Mouse (Mus musculus): ENCODE data around the gene Akt2. TPM values are rescaled to one million over a fixed set of nuclear protein-coding genes. Genes with fewer than 3 reads are reported as not detected.

Akt2 gene
- total RNA-seq, 2 experiments from 2014 or later = 40.2 to 53.8 TPM

Other genes with a start within 250 kb of the Akt2 start
- 42.6 and 43.6 TPM in 2 replicates for gene Shkbp1, start 235.5 kb upstream of the Akt2 start, total RNA-seq (2015)
- 30.9 and 34.0 TPM in 2 replicates for gene Shkbp1, start 235.5 kb upstream of the Akt2 start, total RNA-seq (2017)
- not detected in 2 replicates for gene Gm20479, start 234.1 kb upstream of the Akt2 start, total RNA-seq (2015)
- gene Gm20479, start 234.1 kb upstream of the Akt2 start, total RNA-seq (2017) = not detected in 2 replicates
- 0.13 and 0.32 TPM in 2 replicates for gene Sptbn4, start 143.9 kb upstream of the Akt2 start, total RNA-seq (2015)
- 0.07 and 0.20 TPM in 2 replicates for gene Sptbn4, start 143.9 kb upstream of the Akt2 start, total RNA-seq (2017)
- gene Blvrb, start 143.6 kb upstream of the Akt2 start, total RNA-seq (2015) = 35.3 and 42.0 TPM in 2 replicates
- 15.5 and 16.2 TPM in 2 replicates for gene Blvrb, start 143.6 kb upstream of the Akt2 start, total RNA-seq (2017)
- gene Sertad3, start 117.8 kb upstream of the Akt2 start, total RNA-seq (2015) = 5.8 and 7.8 TPM in 2 replicates
- 11.1 and 11.6 TPM in 2 replicates for gene Sertad3, start 117.8 kb upstream of the Akt2 start, total RNA-seq (2017)
- 17.4 and 18.9 TPM in 2 replicates for gene Sertad1, start 104.6 kb upstream of the Akt2 start, total RNA-seq (2015)
- 11.2 and 19.7 TPM in 2 replicates for gene Sertad1, start 104.6 kb upstream of the Akt2 start, total RNA-seq (2017)
- 0.05 and 0.16 TPM in 2 replicates for gene Prx, start 92.2 kb upstream of the Akt2 start, total RNA-seq (2015)
- gene Prx, start 92.2 kb upstream of the Akt2 start, total RNA-seq (2017) = 0.22 TPM in 1 of 2 replicates, not detected in the other
- not detected in 2 replicates for gene Hipk4, start 68.3 kb upstream of the Akt2 start, total RNA-seq (2015)
- not detected in 2 replicates for gene Hipk4, start 68.3 kb upstream of the Akt2 start, total RNA-seq (2017)
- gene Pld3, start 38.3 kb upstream of the Akt2 start, total RNA-seq (2015) = 7.7 and 19.6 TPM in 2 replicates
- 6.6 and 8.0 TPM in 2 replicates for gene Pld3, start 38.3 kb upstream of the Akt2 start, total RNA-seq (2017)
- gene 2310022A10Rik, start 38.3 kb upstream of the Akt2 start, total RNA-seq (2015) = 9.4 and 9.9 TPM in 2 replicates
- gene 2310022A10Rik, start 38.3 kb upstream of the Akt2 start, total RNA-seq (2017) = 3.3 and 7.2 TPM in 2 replicates
- not detected in 2 replicates for gene Ttc9b, start 62.4 kb downstream of the Akt2 start, total RNA-seq (2015)
- gene Ttc9b, start 62.4 kb downstream of the Akt2 start, total RNA-seq (2017) = not detected in 2 replicates
- 1.7 and 2.4 TPM in 2 replicates for gene Map3k10, start 83.0 kb downstream of the Akt2 start, total RNA-seq (2015)
- 2.3 and 4.3 TPM in 2 replicates for gene Map3k10, start 83.0 kb downstream of the Akt2 start, total RNA-seq (2017)
- gene Zfp607b, start 97.8 kb downstream of the Akt2 start, total RNA-seq (2015) = 0.46 and 1.4 TPM in 2 replicates
- 0.41 and 1.6 TPM in 2 replicates for gene Zfp607b, start 97.8 kb downstream of the Akt2 start, total RNA-seq (2017)
- gene Zfp60, start 139.8 kb downstream of the Akt2 start, total RNA-seq (2015) = 4.6 and 5.1 TPM in 2 replicates
- gene Zfp60, start 139.8 kb downstream of the Akt2 start, total RNA-seq (2017) = 3.3 and 4.3 TPM in 2 replicates
- gene Zfp626, start 215.6 kb downstream of the Akt2 start, total RNA-seq (2015) = 5.9 and 6.2 TPM in 2 replicates
- 5.0 and 5.4 TPM in 2 replicates for gene Zfp626, start 215.6 kb downstream of the Akt2 start, total RNA-seq (2017)
- 2.3 and 3.7 TPM in 2 replicates for gene Zfp59, start 247.1 kb downstream of the Akt2 start, total RNA-seq (2015)
- gene Zfp59, start 247.1 kb downstream of the Akt2 start, total RNA-seq (2017) = 2.3 and 3.7 TPM in 2 replicates